Mouse (Mus musculus): ENCODE data around the gene Chp2. TPM values are rescaled to one million over a fixed set of nuclear protein-coding genes. Genes with fewer than 3 reads are reported as not detected.

The Chp2 gene
- polyA plus RNA-seq, 1 experiment from 2014 or later: 1.7 TPM

Other genes with a start within 250 kb of the Chp2 start
- 24.5 and 27.3 TPM in 2 replicates for gene Cog7, start 237.8 kb upstream of the Chp2 start, polyA plus RNA-seq (2015; fragmentation: Nextera tagmentation; extraction: Ambion mirVana)
- 84.9 and 86.5 TPM in 2 replicates for gene Gga2, start 198.3 kb upstream of the Chp2 start, polyA plus RNA-seq (2015; fragmentation: Nextera tagmentation; extraction: Ambion mirVana)
- 56.9 and 58.7 TPM in 2 replicates for gene Ubfd1, start 152.3 kb upstream of the Chp2 start, polyA plus RNA-seq (2015; fragmentation: Nextera tagmentation; extraction: Ambion mirVana)
- 15.1 and 17.0 TPM in 2 replicates for gene Ears2, start 152.2 kb upstream of the Chp2 start, polyA plus RNA-seq (2015; fragmentation: Nextera tagmentation; extraction: Ambion mirVana)
- gene Ndufab1, start 117.6 kb upstream of the Chp2 start, polyA plus RNA-seq (2015; fragmentation: Nextera tagmentation; extraction: Ambion mirVana): 634 and 676 TPM in 2 replicates
- gene Palb2, start 86.5 kb upstream of the Chp2 start, polyA plus RNA-seq (2015; fragmentation: Nextera tagmentation; extraction: Ambion mirVana): 15.4 and 15.6 TPM in 2 replicates
- 120 and 121 TPM in 2 replicates for gene Dctn5, start 86.5 kb upstream of the Chp2 start, polyA plus RNA-seq (2015; fragmentation: Nextera tagmentation; extraction: Ambion mirVana)
- gene Plk1, start 60.1 kb upstream of the Chp2 start, polyA plus RNA-seq (2015; fragmentation: Nextera tagmentation; extraction: Ambion mirVana): 155 TPM in 2 replicates
- gene Ern2, start 33.3 kb upstream of the Chp2 start, polyA plus RNA-seq (2015; fragmentation: Nextera tagmentation; extraction: Ambion mirVana): 0.09 and 0.27 TPM in 2 replicates
- 5.9 and 7.1 TPM in 2 replicates for gene Prkcb, start 69.3 kb downstream of the Chp2 start, polyA plus RNA-seq (2015; fragmentation: Nextera tagmentation; extraction: Ambion mirVana)

All from lung, embryonic 15.5 days (tissue).